Mouse (Mus musculus) c-Kit-positive CD71-positive TER-119-negative erythroid progenitor cells, embryonic 14.5 days (primary cell): ENCODE data around the gene Cdc25a.

ENCODE experiments used
- DNase-seq: peaks from one replicate; pipeline ENCODE4 v3.0.0-alpha.2; 2013; ENCODE audit warnings: low read depth

Cdc25a gene

GRCm38 (mm10) chr9:109932361-109932755 is 57.0 kb downstream of the Cdc25a start:
- no peak for DNase-seq

- DNase-seq, result no peak
Observed at GRCm38 (mm10) chr9:109932756-109933375, 57.5 kb downstream of the Cdc25a start.

GRCm38 (mm10) chr9:109939401-109939800 is 64.0 kb downstream of the Cdc25a start:
- no peak for DNase-seq

GRCm38 (mm10) chr9:109942796-109943195 is 67.4 kb downstream of the Cdc25a start:
- no peak for DNase-seq
